Mouse (Mus musculus): ENCODE data around the gene Engase. TPM values are rescaled to one million over a fixed set of nuclear protein-coding genes. Genes with fewer than 3 reads are reported as not detected.
A peak's percentile ranks its signal among the peaks of the same experiment; 100 is the strongest.

Engase gene
- 10 to 100 TPM; 12.7 to 16.3 TPM for total RNA-seq (2021)
- long read RNA-seq, experiment 1, full-length matches to known transcripts: 12 of 25 reads
- long read RNA-seq, experiment 1, partial matches to known transcripts: 3 of 25 reads
- long read RNA-seq, experiment 1, other reads (novel, unspliced or antisense): 10 of 25 reads
- long read RNA-seq, experiment 2, full-length matches to known transcripts: 7 of 14 reads
- long read RNA-seq, experiment 2, partial matches to known transcripts: 1 of 14 reads
- long read RNA-seq, experiment 2, other reads (novel, unspliced or antisense): 6 of 14 reads

DNA sequence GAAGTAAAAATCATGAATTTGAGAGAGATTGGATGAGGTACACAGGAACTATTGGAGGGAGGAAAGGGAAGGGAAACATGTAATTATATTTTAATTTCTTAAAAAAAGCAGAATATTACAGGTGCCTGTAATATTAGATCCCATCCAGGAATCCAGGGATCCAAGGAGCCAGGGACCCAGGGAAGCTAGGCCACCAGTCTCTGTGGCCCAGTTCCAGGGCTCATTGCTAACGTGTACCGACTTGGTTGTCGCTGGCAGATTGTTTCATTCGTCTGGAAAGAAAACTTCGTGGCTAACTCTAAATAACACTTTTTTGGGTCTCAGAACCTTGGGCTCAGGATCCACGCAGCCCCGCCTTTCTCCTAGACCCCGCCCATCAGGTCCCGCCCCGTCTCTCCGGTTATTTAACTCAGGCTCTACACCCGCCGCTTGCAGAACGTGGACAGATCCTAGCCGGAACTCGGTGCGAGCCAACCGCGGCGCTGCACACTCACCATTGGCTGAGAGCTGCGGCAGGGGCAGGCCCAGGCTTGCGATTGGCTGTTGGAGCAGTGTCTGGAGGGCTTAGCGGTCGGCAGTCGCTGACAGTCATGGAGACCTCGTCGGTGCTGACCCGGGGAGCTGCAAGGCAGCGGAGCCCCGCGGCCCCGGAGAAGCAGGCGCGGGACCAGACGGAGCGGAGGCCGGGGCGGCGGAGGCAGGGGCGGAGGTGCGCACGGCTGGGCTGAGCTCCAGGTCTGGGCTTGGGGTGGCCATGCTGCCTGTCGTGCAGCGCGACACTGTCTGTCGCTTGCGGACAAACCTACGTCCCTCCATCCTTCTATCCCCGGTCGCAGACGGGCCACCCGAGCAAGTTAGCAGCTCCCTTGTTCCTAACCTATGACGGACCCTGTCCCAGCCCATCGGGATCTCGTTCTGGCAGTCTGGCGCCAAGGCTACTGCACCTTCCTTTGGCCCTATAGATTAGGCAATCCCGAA, at the start of gene Engase:
TSS of gene Engase (plus strand) at position 434 of the 978 bp plus-strand sequence.
- peak; percentile 98 for DNase-seq

DNA sequence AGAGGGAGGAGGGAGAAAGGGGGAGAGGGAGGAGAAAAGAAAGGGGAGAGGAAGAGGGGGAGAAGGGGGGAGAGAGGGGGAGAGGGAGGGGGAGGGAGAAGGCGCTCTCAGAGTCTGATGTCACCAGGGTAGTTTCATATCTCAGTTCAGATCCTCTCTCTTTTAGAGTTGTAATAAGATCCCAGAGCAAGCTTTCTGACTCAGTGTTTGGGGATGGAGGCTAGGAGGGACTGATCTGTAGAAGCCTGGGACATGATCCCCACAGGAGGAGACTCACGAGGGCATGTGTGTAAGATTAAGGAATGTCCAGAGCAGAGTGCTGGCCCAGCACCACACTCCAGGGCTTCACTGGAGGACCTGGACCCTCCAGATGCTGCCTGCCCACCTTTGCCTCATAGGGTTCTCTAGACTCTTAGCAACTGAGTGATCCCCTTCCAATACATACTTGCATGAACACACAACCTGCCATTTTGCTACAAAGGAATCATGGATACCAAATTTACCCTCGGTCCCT, 49.3 kb upstream of the Engase start:
- DNase-seq: no peak

DNA sequence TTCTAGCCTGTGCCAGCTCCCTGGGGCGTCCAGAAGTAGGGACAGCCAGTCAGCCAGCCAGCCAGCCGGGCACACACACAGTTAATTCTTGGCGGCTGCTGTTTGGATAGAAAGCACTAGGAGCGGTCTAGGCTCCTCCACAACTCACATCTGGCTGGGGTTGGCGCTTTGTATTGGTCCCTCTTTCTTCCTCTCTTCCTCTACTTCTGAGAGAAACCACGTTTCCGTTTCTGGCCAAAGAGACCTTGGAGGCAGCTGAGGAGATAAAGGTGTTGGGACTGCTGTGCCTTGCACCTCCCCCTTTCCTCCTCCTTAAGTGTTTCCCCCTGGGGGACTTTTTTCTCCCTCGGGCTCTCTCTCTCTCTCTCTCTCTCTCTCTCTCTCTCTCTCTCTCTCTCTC, 48.6 kb upstream of the Engase start, which contains the start of gene C1qtnf1:
TSS of gene C1qtnf1 (plus strand) at position 218 of the 400 bp plus-strand sequence.
- no peak for DNase-seq

DNA sequence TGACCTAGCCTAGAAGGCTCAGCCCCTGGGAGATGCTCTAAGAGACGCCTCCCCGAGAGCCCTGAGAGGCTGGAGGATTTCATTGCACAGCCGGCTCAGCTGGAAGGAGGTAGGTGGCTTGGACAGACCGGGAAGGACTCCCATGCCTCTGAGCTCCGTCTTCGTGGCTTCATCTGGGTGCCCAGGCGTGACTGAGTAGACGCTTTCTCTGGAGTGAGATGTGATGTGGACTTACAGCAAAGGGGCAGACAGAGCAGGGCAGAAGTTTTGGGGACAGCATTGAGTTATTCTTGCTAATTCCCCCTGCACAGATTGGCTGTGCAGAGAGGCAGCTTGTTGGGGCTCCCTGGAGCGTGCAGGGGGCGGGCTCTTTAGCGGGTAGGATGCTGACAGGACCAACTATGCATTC, 48.2 kb upstream of the Engase start:
- no peak for DNase-seq

DNA sequence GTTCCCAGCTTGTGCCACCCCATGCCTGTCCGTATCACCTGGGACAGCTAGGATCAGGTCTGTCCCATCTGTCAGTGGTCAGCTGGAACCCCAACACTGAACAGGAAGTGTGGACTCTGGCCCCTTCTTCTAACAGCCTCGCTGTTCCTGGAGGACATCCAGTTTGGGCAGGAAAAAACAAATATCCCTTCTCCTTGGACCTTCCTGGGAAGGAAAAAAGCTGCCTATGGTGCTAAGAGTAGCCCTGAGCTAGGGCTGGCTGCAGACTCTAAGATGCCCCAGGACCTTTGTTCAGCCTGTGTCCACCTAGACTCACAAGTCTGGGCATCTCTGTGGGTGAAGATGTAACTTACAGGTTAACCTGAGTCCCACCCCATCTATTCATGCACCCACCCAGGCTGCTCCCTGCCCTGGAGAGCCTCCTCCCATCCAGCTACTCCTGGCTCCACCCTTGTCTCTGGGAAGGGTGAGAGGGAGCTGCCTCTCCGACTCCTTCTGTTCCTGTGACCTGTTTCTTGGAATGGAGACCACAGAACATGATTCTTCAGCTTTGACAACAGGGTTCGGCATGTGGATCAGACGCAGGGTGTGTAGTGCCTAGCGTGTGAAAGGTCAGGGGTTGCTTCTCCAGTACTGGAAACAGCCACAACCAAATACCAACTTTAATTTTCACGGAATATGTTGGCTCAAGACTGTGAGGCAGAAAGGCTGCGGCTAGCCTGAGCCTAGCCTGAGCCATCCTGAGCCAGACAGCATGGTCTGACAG, 47.5 kb upstream of the Engase start:
- peak; percentile 33 for DNase-seq

DNA sequence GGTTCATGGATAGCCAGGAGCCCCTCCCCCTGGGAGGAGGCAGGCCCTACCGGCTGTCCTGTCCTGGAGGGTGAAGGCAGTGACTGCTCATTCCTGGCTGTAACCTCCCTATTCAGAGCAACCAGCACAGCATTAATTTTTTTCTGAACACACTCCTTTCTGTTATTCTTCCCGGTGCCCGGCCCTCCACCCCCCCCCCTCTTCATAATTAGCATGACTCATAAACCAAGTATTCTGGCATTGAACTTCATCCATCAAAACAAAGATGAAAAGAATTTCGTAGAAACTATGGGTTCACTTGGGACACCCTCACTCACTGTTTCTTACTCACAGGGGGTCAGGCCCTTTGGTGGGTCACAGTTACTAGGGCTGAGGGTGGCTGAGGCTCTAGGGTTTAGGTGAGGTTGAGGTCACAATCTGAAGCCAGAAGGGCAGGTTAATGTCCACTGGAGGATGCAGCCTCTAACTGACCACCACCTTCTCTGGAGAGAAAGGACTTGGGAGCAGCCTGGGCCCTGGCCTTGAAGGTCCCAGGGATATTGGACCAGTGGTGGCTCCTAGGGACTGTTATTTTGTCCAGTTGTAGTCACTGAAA, 46.2 kb upstream of the Engase start:
- DNase-seq: peak; percentile 26

DNA sequence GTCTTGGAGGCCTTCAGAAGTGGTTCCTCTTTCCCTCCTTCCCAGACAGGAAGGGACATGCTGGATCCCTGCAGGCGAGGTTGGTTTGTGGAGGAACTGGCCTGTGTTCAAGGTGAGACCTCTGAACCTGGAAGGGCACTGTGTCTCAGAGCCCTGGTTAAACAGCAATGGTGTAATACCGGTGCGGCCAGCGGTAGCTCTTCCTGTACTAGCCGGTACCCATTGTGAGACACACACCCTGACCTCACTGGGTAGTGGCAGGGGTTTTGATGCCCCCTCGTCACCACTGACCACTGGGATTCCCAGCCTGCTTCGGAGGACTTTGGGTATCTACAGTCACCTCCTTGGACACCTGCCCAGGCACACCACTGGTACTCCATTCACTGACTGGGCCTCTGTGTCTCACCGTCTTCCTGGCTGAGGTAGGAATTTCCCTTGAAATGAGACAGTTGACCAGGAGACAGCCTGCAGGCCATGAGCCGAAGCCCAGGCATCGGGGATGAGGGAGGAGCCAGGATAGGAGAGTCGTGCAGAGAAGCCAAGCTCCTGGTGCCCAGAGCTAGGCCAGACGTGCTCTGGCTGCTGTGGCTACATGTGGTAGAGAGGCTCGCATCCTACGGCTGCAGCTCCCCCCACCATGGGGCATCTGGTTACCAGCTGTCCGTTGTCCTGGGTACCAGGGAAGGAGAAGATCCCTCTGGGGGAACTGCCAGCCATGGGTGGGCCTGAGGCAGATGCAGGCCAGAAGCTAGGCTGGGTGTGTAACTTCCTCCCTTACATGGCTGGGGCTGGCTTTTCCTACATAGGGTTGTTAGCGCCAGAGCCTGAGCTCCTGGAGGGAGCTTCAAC, 45.3 kb upstream of the Engase start:
- DNase-seq: peak; percentile 35

DNA sequence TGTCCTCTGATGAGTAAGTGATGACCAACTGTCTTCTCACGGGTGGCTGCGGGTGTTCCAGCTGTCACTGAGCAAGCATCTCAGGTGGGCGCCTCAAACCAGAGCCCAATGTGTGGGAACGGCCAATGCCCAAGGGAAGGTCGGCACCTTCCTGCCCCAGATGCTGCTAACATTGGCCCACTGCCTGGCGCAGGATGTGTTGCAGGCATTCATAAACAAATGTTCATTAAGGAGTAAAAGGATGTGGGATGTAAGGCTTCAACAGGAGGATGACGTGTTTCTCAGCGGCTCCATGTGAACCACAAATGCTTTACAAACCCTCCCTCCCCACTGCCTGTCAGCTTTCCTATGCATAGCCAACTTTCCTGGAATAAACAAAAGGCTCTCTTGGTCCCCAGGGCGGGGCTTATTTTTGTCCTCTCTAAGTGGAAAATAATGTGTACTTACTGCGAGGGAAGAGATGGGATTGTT, 43.2 kb upstream of the Engase start:
- DNase-seq: no peak

DNA sequence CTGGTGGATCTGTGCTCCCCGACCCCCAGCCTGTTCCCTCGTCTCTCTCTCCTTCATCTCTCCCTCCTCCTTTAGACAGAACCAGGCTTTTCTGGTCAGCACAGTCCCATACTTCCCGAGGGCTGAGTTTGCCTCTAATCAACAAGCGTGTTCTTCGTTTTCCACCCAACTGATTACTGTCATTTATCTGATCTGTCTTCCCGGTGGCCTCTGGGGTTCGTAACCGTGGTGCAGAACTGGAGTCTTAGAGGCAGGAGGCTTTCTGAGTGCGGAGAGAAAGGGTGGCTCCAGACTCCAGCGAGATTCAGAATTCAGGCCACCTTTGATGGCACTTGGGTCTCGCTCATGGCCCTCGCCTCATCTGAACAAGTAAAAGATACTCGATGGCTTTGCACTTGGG, 42.5 kb upstream of the Engase start:
- no peak for DNase-seq

DNA sequence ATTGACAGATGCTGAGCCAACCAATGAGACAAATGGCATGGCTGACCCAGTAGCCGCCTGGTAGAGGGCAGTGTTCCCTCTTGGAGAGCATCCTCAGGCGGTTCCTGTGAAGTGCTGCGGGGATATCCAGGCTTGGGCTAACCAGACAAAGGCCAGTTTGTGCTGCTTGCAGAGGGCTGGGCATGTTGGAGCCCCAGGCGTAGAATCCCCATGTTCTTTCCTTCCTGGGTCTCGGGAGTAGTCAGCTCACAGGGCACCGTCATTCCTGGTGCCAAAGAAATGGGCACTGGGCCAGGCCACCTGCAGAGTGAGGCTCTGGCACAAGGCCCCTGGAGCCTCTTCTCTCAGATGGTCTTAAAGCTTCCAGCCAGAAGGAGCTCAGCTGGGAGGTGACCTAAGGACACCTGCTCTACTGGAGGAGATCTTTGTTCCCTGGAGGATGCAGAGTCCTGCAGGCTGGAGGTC, 40.1 kb upstream of the Engase start:
- DNase-seq: no peak

DNA sequence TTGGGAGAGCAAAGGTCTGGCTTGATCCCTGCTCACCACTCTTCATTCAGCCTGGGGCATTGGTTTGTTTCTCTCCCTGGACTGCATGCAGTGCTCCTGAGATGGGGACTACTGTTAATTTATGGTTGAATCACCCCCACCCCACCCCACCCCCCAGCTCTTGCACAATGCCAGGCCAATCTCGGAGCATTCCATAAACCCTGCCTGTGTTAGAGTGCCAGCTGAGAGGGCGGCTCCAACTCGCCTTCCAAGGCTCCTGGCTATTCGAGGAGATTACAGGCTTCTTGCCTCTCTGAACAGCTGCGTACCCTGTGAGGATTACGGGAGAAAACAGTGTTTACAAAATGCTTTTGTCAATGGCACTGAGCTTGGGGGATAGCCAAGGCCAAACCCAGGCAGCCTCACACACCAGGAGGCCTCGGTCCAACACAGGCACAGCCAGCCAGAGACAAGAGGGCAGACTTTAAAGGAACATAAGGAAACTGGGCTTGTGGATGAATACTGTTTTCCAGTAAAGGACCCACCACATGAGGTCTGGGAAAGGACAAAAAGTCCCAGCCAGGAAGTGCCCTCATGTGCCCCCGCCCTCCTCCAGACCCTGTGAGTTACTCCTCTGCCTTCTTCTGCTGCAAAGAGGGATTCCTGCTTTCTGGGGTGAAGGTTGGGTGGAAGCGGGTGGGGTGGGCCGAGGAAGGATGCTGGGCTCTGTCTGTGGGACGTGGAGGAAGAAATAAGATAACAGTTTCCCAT, 37.8 kb upstream of the Engase start:
- DNase-seq: peak; percentile 57

DNA sequence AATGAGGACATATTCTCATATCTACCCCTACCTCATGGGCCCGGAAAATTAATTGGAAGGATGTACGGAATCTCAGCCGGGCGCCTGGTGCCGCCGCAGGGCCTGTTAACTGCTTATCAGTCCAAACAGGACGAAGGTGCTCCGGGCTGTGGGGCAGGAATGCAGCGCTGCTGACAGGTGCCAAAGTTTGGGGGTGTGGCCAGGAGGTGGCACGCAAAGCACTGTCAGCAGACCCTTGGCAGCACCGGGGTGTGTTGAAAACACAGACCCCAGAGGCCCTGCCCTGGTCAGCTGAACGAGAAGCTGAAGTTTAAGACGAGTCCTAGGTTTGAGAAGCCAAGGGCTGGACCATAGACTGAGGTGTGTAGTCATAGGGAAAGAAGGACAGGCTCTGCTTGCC, 33.9 kb upstream of the Engase start:
- DNase-seq: no peak

DNA sequence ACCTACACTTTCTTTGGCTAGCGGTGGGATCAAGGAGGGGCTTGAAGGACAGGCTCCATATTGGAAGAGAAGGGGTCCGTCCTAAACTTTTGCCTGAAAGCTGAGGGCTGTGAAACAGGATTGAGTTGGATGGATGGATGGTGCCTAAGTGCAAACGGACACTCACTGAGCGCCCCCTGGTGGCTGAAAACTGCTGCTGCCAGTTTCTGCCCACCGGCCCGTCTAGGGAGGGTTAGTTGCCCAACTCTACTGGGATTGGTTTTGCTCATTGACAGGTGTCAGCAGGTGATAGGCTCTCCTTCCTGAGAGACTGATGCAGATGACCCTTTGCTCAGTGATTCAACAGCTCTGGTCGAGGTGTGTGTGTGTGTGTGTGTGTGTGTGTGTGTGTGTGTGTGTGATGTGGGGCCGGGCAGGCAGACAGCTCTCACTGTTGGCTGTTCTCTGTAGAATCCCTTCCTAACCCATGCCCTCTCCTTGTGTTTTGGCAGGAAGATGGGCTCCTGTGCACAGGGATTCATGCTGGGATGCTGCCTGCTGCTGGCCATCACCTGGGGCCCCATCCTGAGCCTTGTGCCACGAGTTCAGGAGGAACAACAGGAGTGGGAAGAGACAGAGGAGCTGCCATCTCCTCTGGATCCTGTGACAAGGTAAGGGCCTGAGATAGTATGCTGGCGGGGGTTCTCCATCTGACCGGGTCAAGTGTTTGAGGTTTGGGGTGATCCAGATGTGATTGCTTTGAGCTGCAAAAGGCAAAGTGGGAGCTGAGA, 33.2 kb upstream of the Engase start:
- peak; percentile 91 for DNase-seq

DNA sequence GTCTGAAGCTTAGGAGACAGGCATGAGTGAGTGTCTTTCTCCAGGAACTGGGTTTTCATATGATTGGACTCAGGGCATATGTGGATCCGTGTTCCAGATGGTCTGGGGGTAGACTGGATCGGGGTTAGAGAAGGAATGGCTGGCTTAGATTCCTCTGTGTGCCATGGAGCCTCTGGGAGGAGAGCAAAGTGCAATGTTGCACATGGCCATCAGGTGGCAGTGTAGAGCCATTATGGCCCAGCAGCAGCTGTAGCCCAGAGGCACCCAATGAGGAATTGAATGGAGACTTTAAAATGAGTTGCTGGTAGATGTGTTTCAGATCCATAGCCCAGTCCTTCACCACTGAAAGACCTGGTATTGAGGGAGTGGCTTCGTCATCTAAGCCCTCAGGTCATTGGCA, 30.8 kb upstream of the Engase start:
- peak; percentile 82 for DNase-seq

DNA sequence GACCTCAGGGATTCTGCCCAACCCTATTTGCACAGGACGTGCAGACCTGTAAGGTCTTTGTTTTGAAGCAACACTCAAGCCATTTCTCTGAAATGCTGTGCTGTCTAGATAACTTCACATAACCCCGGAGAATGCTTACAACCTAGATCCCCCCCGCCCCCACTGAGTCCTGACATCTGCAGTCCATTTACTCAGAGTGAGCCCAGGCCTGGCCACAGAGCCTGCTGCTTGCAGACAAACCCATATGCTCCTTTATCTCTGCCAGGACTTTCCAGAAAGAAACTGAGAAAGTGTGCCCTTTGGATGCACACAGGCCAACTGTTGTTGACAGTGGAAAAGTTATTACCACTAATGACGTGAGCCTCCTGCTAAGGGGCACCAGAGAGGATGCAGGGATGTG, 29.3 kb upstream of the Engase start:
- no peak for DNase-seq

DNA sequence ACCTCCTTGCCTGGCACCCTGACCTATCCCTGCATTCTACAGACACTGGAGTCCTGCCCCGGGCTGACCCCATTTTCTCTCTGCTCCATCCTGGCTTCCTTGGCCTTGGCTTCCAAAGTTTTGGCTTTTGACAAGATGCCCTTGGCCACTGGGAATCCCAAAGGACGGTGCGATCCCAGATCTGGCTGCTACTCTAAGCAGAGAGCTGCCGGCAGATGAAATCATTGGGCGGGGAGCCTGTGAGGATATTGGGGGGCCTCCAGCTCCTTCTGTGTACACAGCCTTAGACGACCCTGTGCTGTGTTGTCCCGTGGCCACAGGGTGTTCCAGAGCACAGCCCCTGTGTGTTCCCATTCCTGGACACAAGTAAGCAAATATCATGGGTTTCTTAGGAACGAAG, 28.2 kb upstream of the Engase start:
- peak; percentile 57 for DNase-seq

DNA sequence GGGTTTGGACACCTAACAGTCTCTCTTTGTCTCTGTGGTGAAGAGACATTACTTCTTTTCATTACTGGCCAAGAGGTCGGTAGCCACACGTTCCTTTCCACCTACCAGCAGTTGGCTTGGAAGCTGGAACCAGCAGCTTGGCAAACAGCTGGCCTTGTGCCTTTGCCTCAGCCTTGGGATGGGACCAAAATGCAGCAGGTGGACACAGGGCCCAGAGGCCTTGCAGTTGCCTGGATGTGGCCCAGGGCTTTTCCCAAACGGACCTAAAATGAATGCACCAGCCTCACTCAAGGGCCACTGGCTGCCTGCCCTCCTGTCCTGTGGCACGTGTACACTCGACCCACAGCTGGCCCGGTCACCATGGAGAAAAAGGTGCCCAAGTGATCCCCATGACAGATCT, 25.4 kb upstream of the Engase start:
- DNase-seq: peak; percentile 73

DNA sequence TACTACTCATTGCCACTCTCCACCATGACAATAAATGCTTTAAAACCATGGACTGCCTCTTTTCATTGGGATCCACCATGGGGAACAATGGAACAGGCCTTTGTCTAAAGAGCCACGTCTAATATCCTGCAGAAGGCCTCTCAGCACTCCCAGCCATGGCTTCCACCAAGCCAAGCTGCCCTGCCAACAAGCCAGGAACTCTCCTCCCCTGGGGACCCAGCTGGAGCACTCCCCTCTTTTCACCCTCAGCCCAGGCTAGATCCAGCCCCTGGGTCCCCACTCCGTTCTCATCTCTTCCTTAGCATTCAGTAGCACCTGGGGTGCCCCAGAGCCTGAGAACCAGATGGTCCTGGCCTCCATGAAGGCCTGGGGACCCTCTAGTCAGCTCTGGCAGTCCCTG, 23.7 kb upstream of the Engase start:
- no peak for DNase-seq

All from adrenal gland, postnatal 10 days (tissue).